Mouse (Mus musculus) liver, embryonic 12.5 days (tissue): ENCODE results near the gene Zfp704. TPM values are rescaled to one million over a fixed set of nuclear protein-coding genes. Genes with fewer than 3 reads are reported as not detected.

Source experiments
- ATAC-seq: fragments of 200-750 bp; cut with Nextera tagmentation; 2 replicates; pipeline ENCODE4 v1.8.0; 2017; ENCODE audit warnings: moderate number of reproducible peaks, mild to moderate bottlenecking, moderate library complexity
- H3K27ac ChIP-seq: fragments of 300-500 bp; sonication (generic); 2 replicates; pipeline ENCODE4 v1.5.1; 2016; ENCODE audit warnings: mild to moderate bottlenecking
- H3K27me3 ChIP-seq: fragments of 300-500 bp; sonication (generic); replicated peaks from 2 replicates; pipeline ENCODE4 v1.6.1; 2016; ENCODE audit warnings: mild to moderate bottlenecking, moderate library complexity
- H3K36me3 ChIP-seq: fragments of 300-500 bp; sonication (generic); 2 replicates; pipeline ENCODE4 v1.6.1; 2016; ENCODE audit warnings: mild to moderate bottlenecking, moderate library complexity
- H3K4me1 ChIP-seq: fragments of 300-500 bp; sonication (generic); 2 replicates; pipeline ENCODE4 v1.6.1; 2016
- H3K4me2 ChIP-seq: fragments of 300-500 bp; sonication (generic); 2 replicates; pipeline ENCODE4 v1.6.1; 2016; ENCODE audit warnings: mild to moderate bottlenecking, moderate library complexity
- H3K4me3 ChIP-seq: fragments of 300-500 bp; sonication (generic); 2 replicates; pipeline ENCODE4 v1.5.1; 2016; ENCODE audit warnings: mild to moderate bottlenecking, moderate library complexity
- H3K9ac ChIP-seq: fragments of 300-500 bp; sonication (generic); 2 replicates; pipeline ENCODE4 v1.6.1; 2016; ENCODE audit warnings: mild to moderate bottlenecking, moderate library complexity
- H3K9me3 ChIP-seq: fragments of 300-500 bp; sonication (generic); replicated peaks from 2 replicates; pipeline ENCODE4 v1.6.1; 2016; ENCODE audit warnings: mild to moderate bottlenecking, moderate library complexity
- WGBS: fragments of 180-500 bp; shearing (Covaris S2); methylation state at CpG from one replicate; pipeline ENCODE4 v1.1.7; 2016; ENCODE audit not compliant: insufficient replicate concordance; 5-methylcytosine and 5-hydroxymethylcytosine counted together
- polyA plus RNA-seq: library from polyadenylated mRNA; unstranded; fragments of >200 nt; fragmentation: Nextera tagmentation; extraction: Ambion mirVana; gene quantifications from 2 replicates; pipeline ENCODE4 v1.2.1, GENCODE M21; 2016

The Zfp704 gene
- polyA plus RNA-seq, 1 experiment from 2014 or later = 1.8 TPM

- ATAC-seq = no peak
- Histone ChIP-seq H3K36me3 (no peaks in the 10 kb centered on the region), H3K9me3 (no peaks in the 10 kb centered on the region), H3K27me3 (no peaks in the 10 kb centered on the region; the same call in 1 of the 2 replicates), H3K4me1 (peaks cover 48% of the 10 kb centered on the region), H3K9ac (no peak overlapping the region), H3K27ac (no peak overlapping the region), H3K4me2 (no peak overlapping the region), H3K4me3 (no peak overlapping the region)
- WGBS = 48% methylated on average over 3 of the region's 3 CpGs
Measured at GRCm38 (mm10) chr3:9400201-9400885, 209.5 kb downstream of the Zfp704 start.

DNA sequence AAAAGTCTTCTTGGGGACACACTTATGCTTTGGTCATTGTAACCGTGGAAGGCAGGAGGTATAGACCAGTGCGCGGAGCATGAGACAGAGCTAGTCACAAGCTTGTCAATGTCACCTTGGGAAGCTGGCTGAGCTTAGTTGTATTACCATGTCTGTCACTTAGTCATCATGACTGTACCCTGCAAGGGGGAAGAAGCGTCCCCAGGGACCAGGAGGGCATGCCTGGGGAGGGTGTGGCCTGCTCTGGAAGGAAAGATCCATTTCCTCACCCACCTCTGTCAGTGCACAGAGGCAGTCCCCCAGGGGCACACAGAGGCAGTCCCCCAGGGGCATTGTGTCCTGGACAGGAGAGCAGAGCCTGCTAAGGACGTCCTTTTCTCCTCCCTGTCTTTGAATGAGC, 211.6 kb downstream of the Zfp704 start:
- Histone ChIP-seq H3K4me3 (no peak overlapping the region), H3K36me3 (no peaks in the 10 kb centered on the region), H3K9ac (no peak overlapping the region), H3K27me3 (no peaks in the 10 kb centered on the region; the same call in 1 of the 2 replicates), H3K9me3 (no peaks in the 10 kb centered on the region), H3K4me1 (peaks cover 31% of the 10 kb centered on the region), H3K27ac (no peak overlapping the region), H3K4me2 (no peak overlapping the region)
- ATAC-seq = no peak
- 53% methylated on average over 5 of the region's 5 CpGs for WGBS
